Mouse (Mus musculus) megakaryocyte, embryonic 14.5 days (primary cell): Measurements from ENCODE around the gene Unc5b.

Experiments used
- FLI1 ChIP-seq: IDR thresholded peaks from 2 replicates; pipeline ENCODE4 v1.6.1; 2012; ENCODE audit warnings: low read length, inconsistent platforms, mixed read lengths
- GATA1 ChIP-seq: IDR thresholded peaks from 3 replicates; pipeline ENCODE4 v1.6.1; 2012; ENCODE audit warnings: mixed read lengths, low read length, inconsistent platforms, borderline replicate concordance

DNA sequence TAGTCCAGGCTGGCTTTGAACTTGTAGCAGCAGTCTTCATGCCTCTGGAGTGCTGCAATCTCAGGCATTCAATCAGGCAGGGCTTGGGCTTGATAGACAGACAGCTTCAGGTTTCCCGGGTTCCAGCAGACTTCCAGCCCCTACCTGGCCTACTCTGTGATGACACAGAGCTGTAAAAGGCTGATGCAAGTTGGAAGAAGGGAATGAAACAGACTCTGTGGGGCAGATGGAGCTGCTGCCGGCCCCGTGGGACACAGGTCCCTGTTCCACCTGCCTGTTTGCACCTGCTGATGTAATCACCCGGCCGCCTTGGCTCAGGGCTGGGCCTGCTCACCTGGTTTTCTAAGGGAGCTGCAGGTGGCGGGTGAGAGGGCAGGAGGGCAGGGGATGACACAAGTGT is 40.5 kb downstream of the Unc5b start:
- TF ChIP-seq GATA1: no peak
- TF ChIP-seq FLI1: no peak
